Mouse (Mus musculus): ENCODE results near the gene Mad1l1.

GRCm38 (mm10) chr5:140282376-140282775, 39.0 kb downstream of the Mad1l1 start:
- TF ChIP-seq POLR2A (IDR thresholded peaks at IDR 0.05; ENCODE audit: borderline replicate concordance, extremely low read depth, insufficient read depth, insufficient read length, poor library complexity, severe bottlenecking) (no peak), CTCF (IDR thresholded peaks at IDR 0.05; ENCODE audit: borderline replicate concordance, extremely low read depth, insufficient read depth, insufficient read length) (no peak)
